Mouse (Mus musculus) midbrain, embryonic 14.5 days (tissue): ENCODE measurements around the gene Foxj2. TPM values are rescaled to one million over a fixed set of nuclear protein-coding genes. Genes with fewer than 3 reads are reported as not detected.

Source experiments
- ATAC-seq: fragments of 200-750 bp; cut with Nextera tagmentation; 2 replicates; pipeline ENCODE4 v1.8.0; 2017; ENCODE audit warnings: moderate number of reproducible peaks, moderate library complexity; ENCODE audit not compliant: low FRiP score, low TSS enrichment
- DNase-seq: peaks from one replicate; pipeline ENCODE4 v3.0.0-alpha.2; 2015
- H3K27ac ChIP-seq: fragments of 300-500 bp; sonication (generic); replicated peaks from 2 replicates; pipeline ENCODE4 v1.5.1; 2014; ENCODE audit warnings: mild to moderate bottlenecking, low read depth, low read length, moderate library complexity
- H3K27me3 ChIP-seq: fragments of 300-500 bp; sonication (generic); 2 replicates; pipeline ENCODE4 v1.6.1; 2014; ENCODE audit warnings: low read length, control low read depth, mixed read lengths; ENCODE audit not compliant: control insufficient read depth, insufficient read depth
- H3K36me3 ChIP-seq: fragments of 300-500 bp; sonication (generic); 2 replicates; pipeline ENCODE4 v1.6.1; 2014; ENCODE audit warnings: low read length, control low read depth; ENCODE audit not compliant: control insufficient read depth, insufficient read depth
- H3K4me1 ChIP-seq: fragments of 300-500 bp; sonication (generic); 2 replicates; pipeline ENCODE4 v1.6.1; 2014; ENCODE audit warnings: mild to moderate bottlenecking, antibody characterized with exemption, low read length, control low read depth; ENCODE audit not compliant: control insufficient read depth, insufficient read depth
- H3K4me2 ChIP-seq: fragments of 300-500 bp; sonication (generic); 2 replicates; pipeline ENCODE4 v1.6.1; 2014; ENCODE audit warnings: mild to moderate bottlenecking, low read length, moderate library complexity
- H3K4me3 ChIP-seq: fragments of 300-500 bp; sonication (generic); replicated peaks from 2 replicates; pipeline ENCODE4 v1.5.1; 2014; ENCODE audit warnings: low read depth, low read length
- H3K9ac ChIP-seq: fragments of 300-500 bp; sonication (generic); replicated peaks from 2 replicates; pipeline ENCODE4 v1.6.1; 2014; ENCODE audit warnings: mild to moderate bottlenecking, low read length, moderate library complexity
- H3K9me3 ChIP-seq: fragments of 300-500 bp; sonication (generic); 2 replicates; pipeline ENCODE4 v1.6.1; 2016; ENCODE audit warnings: low read length, control low read depth, mixed read lengths; ENCODE audit not compliant: control insufficient read depth
- WGBS: fragments of 180-500 bp; shearing (Covaris S2); extraction: QIAGEN DNeasy Blood & Tissue Kit; methylation state at CpG from one replicate; pipeline ENCODE4 v1.1.7; 2014; 5-methylcytosine and 5-hydroxymethylcytosine counted together
- polyA plus RNA-seq: library from polyadenylated mRNA; unstranded; fragments of >200 nt; fragmentation: Nextera tagmentation; extraction: Ambion mirVana; gene quantifications from 2 replicates; pipeline ENCODE4 v1.2.1, GENCODE M21; 2014

The Foxj2 gene
- 9.0 and 10.1 TPM in 2 replicates for polyA plus RNA-seq

DNA sequence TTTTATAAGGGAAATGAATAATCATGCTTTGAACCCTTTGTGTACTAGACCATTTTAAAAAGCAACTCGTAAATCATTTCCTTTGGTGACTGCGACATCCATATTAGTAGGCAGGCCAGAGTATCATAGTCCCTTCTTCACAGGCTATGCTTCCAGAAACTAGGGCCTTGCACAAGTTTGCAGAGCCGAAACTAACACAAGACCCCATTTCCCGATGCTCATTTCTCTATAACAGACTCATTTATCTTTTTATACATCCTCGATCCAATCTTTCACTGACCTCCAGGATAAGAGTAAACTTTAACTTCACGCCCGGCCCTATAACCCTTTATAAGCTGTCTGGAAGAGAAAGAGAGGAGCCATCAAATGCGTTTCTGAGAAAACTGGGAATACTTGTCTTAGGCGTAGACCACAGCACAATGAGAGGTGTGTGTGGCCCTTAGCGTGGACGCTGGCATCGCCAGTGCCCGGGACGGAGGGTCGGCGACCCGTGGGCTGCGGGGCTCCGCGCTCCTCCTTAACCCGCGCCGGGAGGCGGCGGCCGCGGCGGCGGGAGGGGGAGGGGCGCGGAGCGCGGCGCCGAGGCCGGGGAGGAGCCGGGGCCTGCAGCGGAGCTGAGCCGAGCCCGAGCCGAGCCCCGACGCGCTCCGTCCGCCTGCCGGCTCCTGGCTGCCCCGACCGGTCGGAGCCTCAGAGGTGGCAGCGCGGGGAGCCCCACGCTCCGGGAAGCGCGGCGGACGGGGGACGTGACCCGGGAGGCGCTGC, at the start of gene Foxj2:
Gene Foxj2, plus strand, starts transcription at position 609 of the 765 bp plus-strand sequence.
- peaks cover 24% of the 10 kb centered on the region for H3K4me1 ChIP-seq
- no peaks in the 10 kb centered on the region for H3K36me3 ChIP-seq
- no peaks in the 10 kb centered on the region for H3K27me3 ChIP-seq
- ATAC-seq (peak; percentile 83), DNase-seq (peak; percentile 82)
- peak within 1 kb of the TSS; percentile 96 for H3K9ac ChIP-seq
- H3K9me3 ChIP-seq = no peaks in the 10 kb centered on the region
- H3K4me2 ChIP-seq = peak within 1 kb of the TSS; percentile 66
- 3% methylated on average over 50 of the region's 61 CpGs for WGBS
- peak within 1 kb of the TSS; percentile 95 for H3K4me3 ChIP-seq
- peak within 1 kb of the TSS; percentile 52 for H3K27ac ChIP-seq

DNA sequence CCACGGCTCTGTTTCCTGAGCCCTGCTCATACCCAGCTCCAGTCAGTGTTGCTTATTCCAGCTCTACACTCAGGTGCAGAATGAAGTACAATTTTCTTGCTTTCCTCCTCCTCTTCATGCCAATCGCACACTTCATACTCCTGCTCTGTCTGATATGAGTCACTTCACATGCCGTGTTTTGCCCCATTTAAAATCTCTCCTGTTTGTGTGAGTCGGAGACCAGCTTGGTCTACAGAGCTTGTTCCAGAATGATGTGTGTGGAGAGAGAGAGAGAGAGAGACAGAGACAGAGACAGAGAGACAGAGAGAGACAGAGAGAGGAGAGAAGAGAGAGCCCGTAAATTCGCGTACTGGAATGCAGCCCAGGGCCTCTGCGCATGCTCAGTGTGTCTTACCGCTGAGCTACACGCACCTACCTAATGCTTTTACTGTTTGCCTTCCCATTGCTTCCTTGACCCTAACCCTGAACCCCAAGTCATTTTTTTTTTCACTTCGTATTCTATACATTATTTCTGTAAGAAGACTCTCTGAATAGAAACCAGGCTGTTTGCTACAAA, 48.9 kb upstream of the Foxj2 start:
- 89% methylated on average over 11 of the region's 11 CpGs for WGBS
- Histone ChIP-seq H3K9me3 (no peaks in the 10 kb centered on the region), H3K4me1 (peaks cover 22% of the 10 kb centered on the region), H3K4me3 (no peak overlapping the region), H3K36me3 (no peaks in the 10 kb centered on the region), H3K27me3 (no peaks in the 10 kb centered on the region), H3K4me2 (no peak overlapping the region), H3K9ac (no peak overlapping the region), H3K27ac (no peak overlapping the region)
- ATAC-seq (no peak), DNase-seq (no peak)

DNA sequence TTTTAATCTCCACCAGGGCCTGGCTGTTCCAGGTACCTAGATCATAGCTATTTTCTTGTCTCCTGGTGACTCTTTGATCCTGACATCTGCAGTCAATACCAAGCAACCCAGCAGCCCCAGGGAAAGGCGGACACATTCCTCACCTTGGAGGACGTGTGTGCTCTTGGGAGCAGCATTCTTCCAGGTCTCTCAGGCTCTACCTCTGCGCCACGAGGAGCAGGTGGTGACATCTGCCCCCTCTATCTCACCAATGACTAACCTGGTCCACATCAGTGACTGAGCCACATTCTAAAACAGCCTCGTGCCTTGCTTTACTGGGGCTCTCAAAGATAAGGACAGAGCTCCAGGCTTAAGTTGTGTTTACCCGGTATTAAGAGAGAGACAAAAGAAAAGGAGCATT, 47.0 kb upstream of the Foxj2 start:
- Histone ChIP-seq H3K27ac (no peak overlapping the region), H3K27me3 (no peaks in the 10 kb centered on the region), H3K9ac (no peak overlapping the region), H3K4me1 (peaks cover 13% of the 10 kb centered on the region; the same call in 1 of the 2 replicates), H3K4me2 (no peak overlapping the region), H3K9me3 (no peaks in the 10 kb centered on the region), H3K4me3 (no peak overlapping the region), H3K36me3 (no peaks in the 10 kb centered on the region)
- WGBS = 68% methylated on average over 6 of the region's 6 CpGs
- no peak for DNase-seq
- no peak for ATAC-seq

DNA sequence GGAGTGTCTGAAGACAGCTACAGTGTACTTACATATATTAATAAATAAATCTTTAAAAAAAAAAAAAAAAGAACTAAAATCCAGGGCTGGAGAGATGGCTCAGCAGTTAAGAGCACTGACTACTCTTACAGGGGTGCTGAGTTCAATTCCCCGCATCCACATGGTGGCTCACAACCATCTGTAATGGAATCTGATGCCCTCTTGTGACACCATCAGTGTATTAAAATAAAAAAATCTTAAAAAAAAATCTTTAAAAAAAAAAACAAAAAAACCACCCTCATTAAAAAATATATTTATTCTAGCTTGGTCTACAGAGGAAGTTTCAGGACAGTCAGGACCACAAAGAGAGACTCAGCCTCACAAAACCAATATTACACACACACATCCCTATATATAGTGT, 45.4 kb upstream of the Foxj2 start:
- Histone ChIP-seq H3K9ac (no peak overlapping the region), H3K9me3 (no peaks in the 10 kb centered on the region), H3K4me2 (no peak overlapping the region), H3K27me3 (no peaks in the 10 kb centered on the region), H3K27ac (no peak overlapping the region), H3K36me3 (no peaks in the 10 kb centered on the region), H3K4me1 (peaks cover 12% of the 10 kb centered on the region; the same call in 1 of the 2 replicates), H3K4me3 (no peak overlapping the region)
- DNase-seq (no peak), ATAC-seq (no peak)
- WGBS = 97% methylated on average over 1 of the region's 1 CpGs

DNA sequence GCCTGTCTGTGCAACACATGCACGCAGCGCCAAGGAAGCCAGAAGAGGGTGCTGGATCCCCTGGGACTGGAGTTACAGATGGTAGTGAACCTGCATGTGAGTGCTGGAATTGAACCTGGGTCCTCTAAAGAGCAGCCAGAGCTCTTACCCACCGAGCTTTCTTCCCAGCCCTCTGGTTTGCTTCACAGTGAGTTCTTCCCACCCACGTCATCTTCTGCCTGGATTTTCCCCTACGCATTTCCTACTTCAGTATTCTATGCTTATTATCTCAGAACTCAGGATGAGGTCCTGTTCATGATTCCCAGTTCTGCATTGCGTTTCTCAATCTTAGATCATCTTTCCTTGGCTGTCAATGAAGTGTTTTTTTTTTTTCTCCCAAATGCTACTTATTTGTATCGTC, 43.7 kb upstream of the Foxj2 start:
- no peaks in the 10 kb centered on the region for H3K27me3 ChIP-seq
- H3K36me3 ChIP-seq = no peaks in the 10 kb centered on the region
- 82% methylated on average over 7 of the region's 7 CpGs for WGBS
- ATAC-seq (no peak), DNase-seq (no peak)
- no peak overlapping the region for H3K9ac ChIP-seq
- H3K4me3 ChIP-seq = no peak overlapping the region
- H3K4me1 ChIP-seq = no peaks in the 10 kb centered on the region
- no peaks in the 10 kb centered on the region for H3K9me3 ChIP-seq
- H3K4me2 ChIP-seq = no peak overlapping the region
- H3K27ac ChIP-seq = no peak overlapping the region

DNA sequence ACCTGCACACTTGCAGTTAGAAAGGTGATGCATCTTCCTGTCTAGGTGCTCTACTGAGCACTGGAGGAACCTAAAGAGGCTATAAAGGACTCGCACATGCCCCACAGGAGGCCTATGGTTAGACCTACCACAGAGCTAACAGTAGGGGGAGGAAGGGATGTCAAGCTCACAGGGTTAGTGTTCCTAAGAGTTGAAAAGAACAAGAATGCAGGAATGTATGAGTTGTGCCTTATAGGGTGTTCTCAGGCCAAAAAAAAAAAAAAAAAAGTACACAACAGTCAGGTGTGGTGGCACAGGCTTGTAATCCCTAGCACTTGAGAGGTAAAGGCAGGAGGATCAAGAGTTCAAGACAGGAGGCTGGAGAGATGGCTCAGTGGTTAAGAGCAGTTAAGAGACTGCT, 39.8 kb upstream of the Foxj2 start:
- Histone ChIP-seq H3K9me3 (no peaks in the 10 kb centered on the region), H3K9ac (no peak overlapping the region), H3K4me1 (no peaks in the 10 kb centered on the region), H3K27ac (no peak overlapping the region), H3K4me2 (no peak overlapping the region), H3K27me3 (no peaks in the 10 kb centered on the region), H3K4me3 (no peak overlapping the region), H3K36me3 (no peaks in the 10 kb centered on the region)
- 59% methylated on average over 1 of the region's 1 CpGs for WGBS
- no peak for ATAC-seq
- DNase-seq = no peak

DNA sequence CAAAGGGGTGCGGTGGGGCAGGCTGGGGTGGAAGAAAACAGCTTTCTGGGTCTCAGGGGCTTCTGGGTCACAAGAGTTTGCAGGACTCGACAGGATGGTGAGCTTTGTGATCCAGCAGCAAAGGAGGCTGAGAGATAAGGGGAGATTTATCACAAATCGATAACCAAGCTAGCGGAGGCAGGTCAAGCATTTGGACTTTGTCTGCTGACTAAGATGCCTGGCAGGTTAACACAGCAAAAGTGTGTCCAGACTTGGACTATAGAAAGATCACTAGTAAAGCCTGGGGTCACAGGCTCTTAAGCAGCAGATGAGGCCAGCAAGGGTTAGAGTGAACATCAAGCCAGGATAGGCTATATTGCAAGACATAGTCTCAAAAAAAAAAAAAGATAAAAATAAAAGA, 38.5 kb upstream of the Foxj2 start:
- H3K27ac ChIP-seq = no peak overlapping the region
- no peaks in the 10 kb centered on the region for H3K36me3 ChIP-seq
- WGBS = 75% methylated on average over 4 of the region's 4 CpGs
- ATAC-seq (no peak), DNase-seq (no peak)
- H3K4me2 ChIP-seq = no peak overlapping the region
- H3K4me1 ChIP-seq = no peaks in the 10 kb centered on the region
- H3K27me3 ChIP-seq = no peaks in the 10 kb centered on the region
- no peaks in the 10 kb centered on the region for H3K9me3 ChIP-seq
- no peak overlapping the region for H3K9ac ChIP-seq
- H3K4me3 ChIP-seq = no peak overlapping the region

DNA sequence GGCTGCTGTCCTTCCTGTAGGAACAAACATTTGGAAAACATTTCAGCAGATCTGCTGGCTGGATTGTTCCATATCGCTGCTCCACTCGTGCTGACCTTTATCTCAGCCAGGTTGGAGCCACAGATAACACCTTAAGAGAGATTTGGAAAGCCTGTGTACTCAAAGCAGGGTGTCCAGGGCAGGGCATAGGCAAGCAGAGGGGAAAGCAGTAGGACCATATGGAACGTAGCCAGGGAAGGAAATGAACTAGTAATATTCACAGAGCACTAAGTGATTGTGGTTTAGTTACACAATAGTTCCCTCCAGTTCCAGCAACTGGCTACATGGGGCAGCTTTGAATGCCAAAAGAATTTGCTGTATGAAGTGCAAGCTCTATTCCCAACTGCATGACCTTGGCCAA, 37.5 kb upstream of the Foxj2 start:
- no peak overlapping the region for H3K9ac ChIP-seq
- WGBS = 81% methylated on average over 3 of the region's 3 CpGs
- no peak for DNase-seq

DNA sequence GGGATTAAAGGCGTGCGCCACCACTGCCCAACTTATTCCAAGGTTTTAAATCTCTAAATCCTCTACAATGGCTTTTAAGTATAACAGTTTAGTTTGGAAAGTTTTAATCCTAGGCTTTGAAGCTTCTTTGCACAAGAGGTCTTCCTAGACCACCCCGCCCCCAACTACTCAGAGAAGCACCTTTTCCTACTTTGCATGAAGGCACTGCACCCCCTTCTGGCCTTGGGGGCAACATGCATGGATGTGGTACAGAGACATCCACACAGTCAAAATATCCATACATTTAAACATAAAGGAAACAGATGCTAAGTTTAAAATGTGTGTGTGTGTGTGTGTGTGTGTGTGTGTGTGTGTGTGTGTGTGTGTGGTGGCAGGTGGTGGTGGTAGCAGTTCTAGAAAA, 34.8 kb upstream of the Foxj2 start:
- H3K36me3 ChIP-seq = no peaks in the 10 kb centered on the region
- no peaks in the 10 kb centered on the region for H3K4me1 ChIP-seq
- no peak for ATAC-seq
- no peaks in the 10 kb centered on the region for H3K27me3 ChIP-seq
- H3K4me3 ChIP-seq = no peak overlapping the region
- H3K4me2 ChIP-seq = no peak overlapping the region
- WGBS = 91% methylated on average over 3 of the region's 3 CpGs
- no peak overlapping the region for H3K27ac ChIP-seq
- no peak for DNase-seq
- H3K9ac ChIP-seq = no peak overlapping the region
- H3K9me3 ChIP-seq = no peaks in the 10 kb centered on the region

More for the DNA sequence above, 37.5 kb upstream of the Foxj2 start:
- no peaks in the 10 kb centered on the region for H3K4me1 ChIP-seq
- no peak overlapping the region for H3K27ac ChIP-seq
- no peaks in the 10 kb centered on the region for H3K27me3 ChIP-seq
- no peaks in the 10 kb centered on the region for H3K9me3 ChIP-seq
- no peak overlapping the region for H3K4me2 ChIP-seq
- H3K36me3 ChIP-seq = no peaks in the 10 kb centered on the region
- H3K4me3 ChIP-seq = no peak overlapping the region
- ATAC-seq = no peak
